Mouse (Mus musculus) thymus, postnatal 36 days (tissue): ENCODE results near the gene Nme7.
A peak's percentile ranks its signal among the peaks of the same experiment; 100 is the strongest.

Source experiments
- DNase-seq, 2 experiments: peaks; one replicate each; pipeline ENCODE4 v3.0.0; 2022; ENCODE audit warnings: mixed read lengths in 2 of 2

Nme7 gene

DNA sequence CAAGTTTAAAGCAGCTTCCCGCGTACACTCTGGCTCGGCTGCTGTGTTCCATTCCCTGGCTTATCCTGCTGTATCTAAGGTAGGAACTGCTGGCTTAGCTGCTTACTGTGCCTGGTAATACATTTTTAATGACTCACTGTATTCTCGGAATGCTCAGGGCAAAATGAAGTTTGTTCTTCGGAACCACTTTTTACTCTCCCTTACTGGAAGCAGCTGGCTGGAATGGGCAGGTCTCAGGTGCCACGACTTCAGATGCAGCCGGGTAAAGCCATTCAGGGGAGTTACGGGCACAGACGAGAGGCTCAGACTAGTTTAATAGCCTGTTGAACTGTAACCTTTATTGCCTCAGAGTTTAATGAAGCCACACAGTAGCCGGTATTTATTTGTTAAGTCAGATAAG lies 17.5 kb downstream of the Nme7 start:
- no peak for DNase-seq

DNA sequence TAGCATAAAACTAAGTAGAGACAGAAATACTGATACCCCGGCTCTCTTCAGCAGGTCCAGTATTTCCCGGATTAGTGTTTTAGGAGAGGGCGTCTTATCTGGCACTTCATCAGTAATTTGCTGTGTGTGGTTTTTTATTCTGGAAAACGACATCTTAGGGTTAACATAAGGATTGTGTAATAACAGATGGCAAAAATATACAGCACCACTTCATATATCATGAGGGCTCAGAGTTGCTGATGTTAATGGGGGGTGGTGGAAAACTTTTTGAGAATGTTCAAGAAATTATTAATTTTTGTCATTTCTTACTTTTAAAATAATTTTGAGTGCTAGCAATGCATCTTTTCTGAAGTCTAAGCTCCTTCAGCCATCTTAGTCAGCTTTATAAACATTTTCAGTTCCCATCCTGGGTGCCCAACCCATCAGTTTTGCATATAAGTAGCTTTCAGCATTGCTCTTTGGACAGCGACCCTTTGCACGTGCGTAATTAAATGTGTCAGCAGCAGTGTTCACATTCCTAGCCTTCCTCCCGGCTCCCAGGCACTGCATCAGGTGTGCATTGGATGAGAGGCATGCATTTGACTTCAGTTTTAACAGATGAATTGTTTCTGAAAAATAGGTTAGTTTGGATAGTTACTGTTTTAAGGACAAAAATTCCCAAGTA lies 19.2 kb downstream of the Nme7 start:
- DNase-seq: no peak

DNA sequence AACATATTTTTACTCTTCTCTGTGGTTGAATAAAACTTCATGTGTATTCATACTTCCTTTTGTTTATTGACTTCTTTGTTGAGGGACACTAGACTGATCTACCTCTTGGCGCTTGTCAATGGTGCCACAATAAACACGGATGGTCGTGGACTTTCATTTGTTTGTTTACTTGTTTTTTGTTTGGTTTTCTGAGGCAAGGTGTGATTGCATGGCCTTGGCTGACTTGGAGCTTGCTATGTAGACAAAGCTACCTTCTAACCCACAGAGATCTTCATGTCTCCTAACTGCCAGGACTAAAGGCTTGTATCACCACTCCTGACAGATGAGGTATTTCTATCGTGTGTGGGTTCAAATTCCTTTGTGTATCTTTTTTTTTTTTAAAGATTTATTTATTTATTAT lies 20.3 kb downstream of the Nme7 start:
- DNase-seq: no peak

- no peak for DNase-seq
Measured at GRCm38 (mm10) chr1:164324878-164325277, 21.0 kb downstream of the Nme7 start.

GRCm38 (mm10) chr1:164326600-164327155 lies 22.8 kb downstream of the Nme7 start:
- no peak for DNase-seq

DNA sequence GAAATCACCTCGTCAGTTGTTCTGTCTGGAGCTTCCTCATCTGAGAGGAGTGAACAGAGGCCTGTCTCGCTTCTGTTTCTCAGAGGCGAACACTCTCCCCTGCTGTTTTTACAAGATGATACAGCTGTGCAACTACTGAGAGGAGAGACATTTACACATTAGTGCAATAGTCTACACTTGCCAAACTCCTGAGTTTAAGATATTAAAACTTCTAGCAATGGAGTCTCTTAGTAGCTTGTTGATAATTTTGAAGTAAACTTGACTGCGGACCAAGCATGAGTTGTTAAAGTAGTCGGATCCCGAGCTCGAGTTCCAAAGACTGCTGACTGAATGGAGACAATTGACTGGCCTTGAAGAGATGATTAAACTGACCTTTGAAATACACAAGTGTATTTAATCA lies 23.8 kb downstream of the Nme7 start:
- DNase-seq: no peak

DNA sequence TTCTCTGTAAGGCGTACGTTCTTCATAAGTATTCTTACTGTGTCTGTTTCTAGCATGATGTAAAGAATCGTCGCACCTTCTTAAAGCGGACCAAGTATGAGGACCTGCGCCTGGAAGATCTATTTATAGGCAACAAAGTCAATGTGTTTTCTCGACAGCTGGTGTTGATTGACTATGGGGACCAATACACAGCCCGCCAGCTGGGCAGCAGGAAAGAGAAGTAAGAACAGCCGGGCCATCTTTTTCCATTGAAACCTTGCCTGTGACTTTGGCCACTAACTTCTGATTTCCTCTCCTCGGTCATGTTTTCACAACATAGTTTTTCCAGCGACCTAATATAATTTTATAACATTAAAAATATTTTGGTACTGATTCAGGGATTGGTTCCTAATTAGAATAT lies 28.6 kb downstream of the Nme7 start:
- DNase-seq: no peak

- no peak for DNase-seq
Measured at GRCm38 (mm10) chr1:164335435-164335834, 31.5 kb downstream of the Nme7 start.

DNA sequence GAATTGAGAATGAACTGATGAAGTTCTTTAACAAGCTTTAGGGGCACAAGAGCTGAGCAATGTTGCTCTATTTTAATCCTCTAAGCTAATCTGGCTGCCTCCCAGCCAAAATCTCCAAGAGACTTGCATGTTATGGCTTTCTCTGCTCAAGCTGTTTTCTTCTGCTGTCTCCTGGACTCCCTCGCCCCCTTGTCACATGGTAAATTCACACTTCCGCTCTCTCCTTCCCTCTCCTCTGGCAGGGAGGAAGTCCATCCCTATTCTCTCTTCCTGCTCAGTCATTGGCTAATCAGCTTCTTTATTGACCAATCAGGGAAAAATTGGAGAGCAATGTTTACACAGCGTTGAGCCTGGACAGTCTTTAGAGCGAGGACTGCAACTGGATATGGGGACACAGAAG lies 31.9 kb downstream of the Nme7 start:
- DNase-seq: no peak

DNA sequence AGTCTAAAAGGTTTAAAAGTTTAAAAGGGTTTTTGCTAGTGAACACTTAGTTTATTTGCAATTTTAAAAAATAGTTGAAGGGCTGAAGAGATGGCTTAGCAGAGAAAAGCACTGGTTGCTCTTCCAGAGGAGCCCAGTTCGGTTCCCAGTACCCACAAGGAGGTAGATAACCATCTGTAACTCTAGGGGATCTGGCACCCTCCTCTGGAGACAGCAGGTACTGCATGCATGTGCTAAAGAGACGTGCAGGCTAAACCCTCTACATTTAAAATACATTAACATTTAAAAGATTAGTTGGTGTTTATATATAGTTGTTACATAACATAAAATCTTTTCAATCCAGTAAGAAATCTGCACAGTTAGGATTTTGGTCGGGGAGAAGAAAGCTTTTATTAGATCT lies 38.2 kb downstream of the Nme7 start:
- peak; percentile 39 to 48 for DNase-seq

DNA sequence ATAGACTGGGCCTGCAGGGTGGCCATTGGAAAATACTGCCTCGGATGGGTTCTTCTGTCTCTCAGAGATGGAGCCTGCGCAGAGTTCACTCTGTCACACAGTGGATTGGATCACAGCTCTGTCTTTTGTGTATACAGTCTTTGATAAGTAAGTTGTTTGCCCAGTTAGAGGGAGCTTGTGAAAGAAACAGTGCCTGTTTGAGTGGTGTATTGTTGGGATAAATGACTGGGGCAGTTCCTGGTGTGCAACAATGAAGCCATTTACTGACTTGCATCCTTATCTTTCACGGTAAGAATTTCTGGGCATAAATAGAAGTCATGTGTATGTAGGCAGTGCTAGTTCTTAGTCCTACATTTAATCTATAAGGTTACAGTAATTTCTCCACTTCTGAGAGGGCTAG lies 49.5 kb downstream of the Nme7 start:
- DNase-seq: no peak

GRCm38 (mm10) chr1:164357995-164358394 lies 54.1 kb downstream of the Nme7 start:
- DNase-seq: no peak

GRCm38 (mm10) chr1:164361997-164362396 lies 58.1 kb downstream of the Nme7 start:
- no peak for DNase-seq

GRCm38 (mm10) chr1:164366156-164367128 lies 62.5 kb downstream of the Nme7 start:
- peak; percentile 78 to 79 for DNase-seq

GRCm38 (mm10) chr1:164368152-164368551 lies 64.2 kb downstream of the Nme7 start:
- no peak for DNase-seq

DNA sequence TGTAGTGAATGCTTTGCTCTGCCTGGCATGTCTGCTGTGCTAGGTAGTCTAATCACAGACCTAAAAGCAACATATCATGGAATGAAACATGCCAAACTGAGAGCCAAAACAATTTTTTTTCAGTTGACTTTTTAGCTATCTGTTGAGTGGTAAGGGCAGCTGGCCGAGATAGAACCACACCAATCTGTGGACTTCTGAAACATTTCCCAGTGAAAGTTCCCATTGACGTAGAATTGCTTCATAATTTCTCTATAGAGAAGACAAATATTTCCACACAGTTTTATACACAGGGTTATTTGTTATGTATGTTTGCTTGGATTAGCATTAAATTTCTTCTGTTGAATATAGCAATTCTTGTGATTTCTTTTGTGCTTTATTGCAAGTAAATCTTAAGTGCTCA lies 65.9 kb downstream of the Nme7 start:
- DNase-seq: no peak

- no peak for DNase-seq
Measured at GRCm38 (mm10) chr1:164373029-164373428, 69.1 kb downstream of the Nme7 start.

GRCm38 (mm10) chr1:164374020-164374419 lies 70.1 kb downstream of the Nme7 start:
- DNase-seq: no peak

DNA sequence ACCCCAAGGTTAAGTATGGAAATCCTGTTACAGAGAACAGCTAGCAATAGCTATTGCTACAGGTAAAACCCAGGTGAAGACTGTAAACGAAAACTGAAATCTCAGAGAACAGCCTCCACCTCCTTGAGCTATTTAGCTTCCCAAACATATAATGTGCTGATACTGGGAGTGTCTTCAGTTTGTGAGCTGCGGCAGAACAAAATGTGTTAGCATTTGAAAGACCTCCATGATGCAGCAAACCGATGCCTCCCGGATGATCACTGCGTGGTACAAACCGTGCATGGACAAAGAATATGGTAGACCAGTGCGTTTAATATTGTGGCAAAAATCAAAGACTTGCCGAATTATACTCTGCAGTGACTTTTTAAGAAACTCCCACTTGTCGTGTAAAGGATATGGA lies 71.7 kb downstream of the Nme7 start:
- DNase-seq: no peak

- no peak for DNase-seq
Measured at GRCm38 (mm10) chr1:164376761-164377487, 73.0 kb downstream of the Nme7 start.

DNA sequence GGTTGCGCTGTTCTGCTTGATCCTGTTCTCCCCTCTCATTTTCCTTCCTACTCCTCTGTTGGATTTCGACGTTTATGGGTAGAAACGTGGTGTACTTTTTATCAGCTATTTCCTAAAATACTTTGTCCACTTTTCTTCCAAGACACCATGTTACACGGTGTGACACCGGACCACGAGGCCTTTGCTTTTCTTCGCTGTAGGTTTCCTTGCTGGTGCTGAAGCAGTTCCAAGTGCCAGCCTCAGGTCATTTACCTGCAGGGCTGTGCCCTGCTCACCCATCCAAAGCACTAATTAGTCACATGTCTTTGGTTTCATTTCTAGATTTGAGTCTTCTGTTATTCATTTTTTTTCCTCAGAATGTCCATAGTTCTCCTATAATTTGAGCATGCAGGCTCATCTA lies 79.7 kb downstream of the Nme7 start:
- no peak for DNase-seq

DNA sequence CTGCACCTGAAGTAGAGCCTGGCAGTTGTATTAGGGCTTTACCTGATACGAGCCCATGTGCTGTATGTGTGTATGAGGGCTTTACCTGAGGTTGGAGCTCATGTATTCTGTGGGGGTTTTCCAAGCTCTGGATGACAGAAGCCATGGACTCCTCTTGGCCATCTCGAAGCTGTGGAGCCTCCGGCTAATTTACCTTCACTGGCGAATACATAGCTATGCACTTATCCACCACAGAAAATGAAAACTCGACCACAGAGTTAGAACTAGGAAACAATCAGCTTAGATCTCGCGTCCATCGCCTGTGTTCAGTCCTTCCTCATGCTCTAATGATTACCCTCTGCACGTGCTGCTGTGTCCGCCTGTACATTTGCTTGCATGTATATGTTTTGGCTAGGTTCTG lies 80.4 kb downstream of the Nme7 start:
- no peak for DNase-seq

- no peak for DNase-seq
Measured at GRCm38 (mm10) chr1:164384972-164385371, 81.1 kb downstream of the Nme7 start.
